Mouse (Mus musculus): ENCODE results near the gene Utp14a. TPM values are rescaled to one million over a fixed set of nuclear protein-coding genes. Genes with fewer than 3 reads are reported as not detected.
A peak's percentile ranks its signal among the peaks of the same experiment; 100 is the strongest.
"Not testable (repeated sequence)": the region's sequence is repeated elsewhere in the genome, so short reads cannot be mapped to it uniquely, and the experiment has no call there.

Utp14a gene
- 18.4 and 22.9 TPM in 2 replicates for polyA plus RNA-seq (2016; fragmentation: Nextera tagmentation; extraction: Ambion mirVana)

DNA sequence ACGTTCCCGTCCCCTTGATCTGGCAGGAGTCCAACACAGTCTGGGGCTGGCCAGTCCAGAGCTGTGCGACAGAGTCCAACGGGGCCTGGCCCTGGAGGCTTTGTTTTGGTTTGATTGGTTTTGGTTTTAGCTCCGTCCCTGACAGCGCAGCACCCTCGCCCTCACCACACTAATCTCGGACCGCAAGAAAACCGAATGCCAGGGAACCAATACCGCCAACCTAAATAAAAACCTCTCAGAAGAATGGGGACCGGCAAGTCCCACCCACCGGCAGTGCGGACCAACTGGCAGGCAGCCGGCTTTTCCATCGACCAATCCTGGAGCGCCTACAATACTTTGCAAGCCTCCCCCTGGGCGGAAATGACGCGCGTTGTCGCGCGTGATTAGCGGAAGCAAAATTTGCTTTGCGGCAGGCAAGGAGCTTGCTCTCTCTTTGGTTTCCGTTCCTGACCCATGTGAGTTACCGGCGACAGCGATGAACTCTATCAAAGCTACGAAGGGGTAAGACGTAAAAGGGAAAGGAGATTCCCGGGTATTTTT lies at the start of gene Utp14a:
Utp14a (plus strand) TSS at position 395 of the 540 bp plus-strand sequence.
- Histone ChIP-seq H3K4me3 (peak within 1 kb of the TSS; percentile 49), H3K9ac (replicated peaks) (peak within 1 kb of the TSS; percentile 54), H3K4me2 (replicated peaks) (peak within 1 kb of the TSS; percentile 55), H3K9me3 (no peaks in the 10 kb centered on the region), H3K36me3 (0 out of 2 replicates have a peak, but pooled peaks cover 4% of the 10 kb centered on the region), H3K4me1 (no peaks in the 10 kb centered on the region), H3K27me3 (no peaks in the 10 kb centered on the region), H3K27ac (replicated peaks) (peak within 1 kb of the TSS; percentile 77)
- ATAC-seq (ENCODE audit: low FRiP score, low read depth) = peak; percentile 100
- 13% methylated on average over 33 of the region's 33 CpGs for WGBS

DNA sequence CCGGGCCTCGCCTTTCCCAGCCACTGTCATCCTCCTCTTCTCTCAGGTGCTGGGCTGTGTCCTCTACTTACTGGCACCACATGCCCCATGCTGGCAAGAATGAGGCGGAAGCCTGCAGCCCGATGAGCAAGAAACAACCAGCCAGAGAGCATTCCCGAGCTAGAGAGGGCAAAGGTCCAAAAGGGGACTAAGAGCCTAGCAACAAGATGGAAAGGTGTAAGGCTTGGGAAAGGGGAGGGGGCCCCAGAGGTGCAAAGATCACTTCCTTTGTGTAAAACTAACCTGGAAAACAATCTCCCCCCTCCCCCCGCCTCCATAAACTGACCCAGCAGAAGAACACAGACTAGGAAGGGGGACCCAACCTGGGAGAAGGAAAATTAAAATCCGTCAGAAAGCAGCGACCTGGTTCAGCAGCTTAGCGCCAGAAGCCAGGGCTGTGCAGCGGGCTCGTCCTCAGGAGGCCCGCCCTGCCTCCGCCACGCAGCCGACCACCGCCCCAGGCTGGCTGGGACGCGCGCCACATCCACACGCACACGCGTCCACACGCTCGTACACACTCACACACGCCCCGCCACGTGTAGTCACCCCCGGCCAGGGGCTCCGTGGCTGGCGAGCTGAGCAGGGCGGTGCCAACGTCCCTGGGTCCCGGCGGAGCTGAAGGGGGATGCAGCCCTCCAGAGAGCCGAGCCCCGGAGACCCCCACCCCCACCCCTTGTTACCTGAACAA lies 48.7 kb upstream of the Utp14a start:
- Histone ChIP-seq H3K9ac (replicated peaks) (peak overlapping the region; percentile 62), H3K9me3 (no peaks in the 10 kb centered on the region), H3K4me1 (0 out of 2 replicates have a peak, but pooled peaks cover 4% of the 10 kb centered on the region), H3K27me3 (no peaks in the 10 kb centered on the region), H3K4me2 (replicated peaks) (peak overlapping the region; percentile 54), H3K27ac (replicated peaks) (peak overlapping the region; percentile 25; the same call in 1 of the 2 replicates), H3K36me3 (no peaks in the 10 kb centered on the region), H3K4me3 (peak overlapping the region; percentile 66)
- 21% methylated on average over 36 of the region's 36 CpGs for WGBS
- peak; percentile 87 for ATAC-seq (ENCODE audit: low FRiP score, low read depth)

DNA sequence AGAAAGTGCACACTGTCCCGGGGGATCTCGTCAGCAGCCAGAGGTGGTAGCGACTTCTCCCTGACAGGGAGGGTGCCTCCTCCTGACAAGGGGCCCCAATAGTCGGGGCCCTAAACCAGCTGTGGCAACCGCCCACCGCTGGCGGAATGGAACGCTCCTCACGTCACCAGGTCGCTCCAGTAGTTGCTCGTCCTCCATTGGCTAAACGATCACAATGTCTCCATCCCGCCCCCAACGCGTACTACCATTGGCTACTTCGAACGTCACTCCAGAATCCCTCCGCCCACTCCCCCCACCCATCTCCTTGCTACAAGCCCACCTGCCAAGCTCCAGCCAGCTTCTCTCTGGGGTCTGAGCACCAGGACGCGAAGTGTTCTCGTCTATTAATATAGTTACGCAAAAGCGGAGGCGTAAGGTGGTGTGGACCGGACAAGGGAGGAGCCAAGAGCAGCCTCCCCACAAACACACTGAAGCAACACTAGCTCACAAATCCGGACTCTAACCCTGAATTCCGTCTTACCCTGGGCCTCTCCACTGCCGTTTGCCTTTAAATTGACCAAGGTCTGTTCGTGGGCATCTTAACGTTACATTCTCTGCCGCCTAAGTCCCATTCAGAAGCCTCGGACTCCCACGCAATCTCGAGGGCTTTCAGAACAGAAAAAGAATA lies 48.0 kb upstream of the Utp14a start, which contains the start of gene Zdhhc9:
Zdhhc9 (minus strand) TSS at position 360 of the 667 bp plus-strand sequence.
- peak within 1 kb of the TSS; percentile 62 for H3K9ac ChIP-seq (replicated peaks)
- no peaks in the 10 kb centered on the region for H3K9me3 ChIP-seq
- no peaks in the 10 kb centered on the region for H3K27me3 ChIP-seq
- WGBS = 20% methylated on average over 34 of the region's 34 CpGs
- H3K36me3 ChIP-seq = no peaks in the 10 kb centered on the region
- H3K4me3 ChIP-seq = peak within 1 kb of the TSS; percentile 66
- H3K4me1 ChIP-seq = 0 out of 2 replicates have a peak, but pooled peaks cover 4% of the 10 kb centered on the region
- H3K27ac ChIP-seq (replicated peaks) = peak within 1 kb of the TSS; percentile 42
- ATAC-seq (ENCODE audit: low FRiP score, low read depth) = peak; percentile 98
- H3K4me2 ChIP-seq (replicated peaks) = peak within 1 kb of the TSS; percentile 54

DNA sequence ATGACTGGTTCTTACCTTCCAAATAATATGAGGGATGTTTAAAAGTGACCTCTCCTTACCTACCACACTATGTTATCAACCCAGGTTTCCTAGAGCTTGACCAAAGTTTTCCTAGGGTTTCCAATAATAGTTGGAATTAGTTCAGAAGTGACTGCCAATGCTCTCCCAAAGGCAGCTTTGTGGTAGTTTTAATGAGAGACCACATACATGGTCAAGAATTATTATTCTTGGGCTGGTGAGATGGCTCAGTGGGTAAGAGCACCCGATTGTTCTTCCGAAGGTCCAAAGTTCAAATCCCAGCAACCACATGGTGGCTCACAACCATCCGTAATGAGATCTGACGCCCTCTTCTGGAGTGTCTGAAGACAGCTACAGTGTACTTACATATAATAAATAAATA lies 46.9 kb upstream of the Utp14a start:
- H3K4me2 ChIP-seq (replicated peaks); H3K36me3 ChIP-seq; H3K9me3 ChIP-seq; H3K4me3 ChIP-seq; H3K9ac ChIP-seq (replicated peaks); ATAC-seq (ENCODE audit: low FRiP score, low read depth); H3K27me3 ChIP-seq; H3K27ac ChIP-seq (replicated peaks); H3K4me1 ChIP-seq: not testable (repeated sequence)
- 78% methylated on average over 4 of the region's 4 CpGs for WGBS

DNA sequence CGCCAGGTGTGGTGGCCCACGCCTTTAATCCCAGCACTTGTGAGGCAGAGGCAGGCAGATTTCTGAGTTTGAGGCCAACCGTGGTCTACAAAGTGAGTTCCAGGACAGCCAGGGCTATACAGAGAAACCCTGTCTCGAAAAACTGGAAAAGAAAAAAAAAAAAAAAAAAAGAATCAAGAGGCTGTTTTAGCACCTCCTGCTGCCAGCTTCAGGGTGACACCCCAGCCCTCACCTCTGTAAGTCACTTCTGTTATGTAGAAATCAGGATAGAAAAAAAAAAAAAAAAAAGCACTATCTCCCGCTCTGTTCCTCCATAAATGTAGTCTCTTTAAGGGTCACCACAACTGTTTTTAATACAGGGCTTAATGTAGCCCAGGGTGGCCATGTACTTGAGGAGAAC lies 37.2 kb upstream of the Utp14a start:
- Histone ChIP-seq H3K36me3 (no peaks in the 10 kb centered on the region), H3K9ac (replicated peaks) (no peak overlapping the region), H3K9me3 (no peaks in the 10 kb centered on the region), H3K4me2 (replicated peaks) (no peak overlapping the region), H3K27me3 (no peaks in the 10 kb centered on the region), H3K4me3 (no peak overlapping the region), H3K4me1 (no peaks in the 10 kb centered on the region), H3K27ac (replicated peaks) (no peak overlapping the region)
- WGBS = 89% methylated on average over 5 of the region's 5 CpGs
- no peak for ATAC-seq (ENCODE audit: low FRiP score, low read depth)

DNA sequence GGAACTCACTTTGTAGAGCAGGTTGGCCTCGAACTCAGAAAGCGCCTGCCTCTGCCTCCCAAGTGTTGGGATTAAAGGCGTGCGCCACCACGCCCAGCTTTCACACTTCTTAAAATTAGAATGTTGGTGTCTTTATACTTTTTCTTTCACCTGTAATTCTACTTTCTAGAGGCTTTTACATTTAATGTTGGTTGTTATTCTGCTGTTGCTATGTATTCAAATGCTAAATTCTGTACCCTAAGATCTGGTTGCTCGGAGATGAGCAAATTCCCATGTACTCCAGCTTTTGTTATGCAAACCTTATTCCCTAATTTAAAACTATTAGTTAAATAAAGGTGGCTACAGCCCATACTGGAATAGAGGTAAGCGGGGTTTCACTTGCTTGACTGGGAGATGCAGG lies 34.0 kb upstream of the Utp14a start:
- ATAC-seq (ENCODE audit: low FRiP score, low read depth) = no peak
- Histone ChIP-seq H3K27ac (replicated peaks) (no peak overlapping the region), H3K27me3 (no peaks in the 10 kb centered on the region), H3K4me2 (replicated peaks) (no peak overlapping the region), H3K4me3 (no peak overlapping the region), H3K4me1 (no peaks in the 10 kb centered on the region), H3K9ac (replicated peaks) (no peak overlapping the region), H3K9me3 (no peaks in the 10 kb centered on the region), H3K36me3 (no peaks in the 10 kb centered on the region)
- WGBS = 77% methylated on average over 7 of the region's 7 CpGs

DNA sequence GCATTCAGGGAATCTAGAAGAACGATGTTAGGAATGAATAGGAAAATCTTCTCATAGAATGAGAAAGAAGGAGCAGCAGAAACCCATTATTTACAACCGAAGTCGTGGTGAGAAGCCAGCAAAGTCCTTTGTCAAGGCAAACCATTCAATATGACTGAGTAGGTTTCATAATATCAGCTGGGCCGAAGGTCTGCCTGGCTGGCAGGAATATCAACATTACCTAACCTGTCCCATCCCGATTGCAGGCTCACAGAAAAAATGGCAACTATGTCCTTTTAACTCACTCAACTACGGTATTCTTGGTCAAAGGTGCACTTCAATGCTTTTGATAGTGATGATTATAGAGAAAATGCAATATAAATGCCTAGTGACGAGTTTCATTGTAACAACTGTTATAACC lies 30.4 kb upstream of the Utp14a start:
- no peak overlapping the region for H3K9ac ChIP-seq (replicated peaks)
- H3K4me3 ChIP-seq = no peak overlapping the region
- no peaks in the 10 kb centered on the region for H3K27me3 ChIP-seq
- 83% methylated on average over 7 of the region's 7 CpGs for WGBS
- no peaks in the 10 kb centered on the region for H3K36me3 ChIP-seq
- no peak overlapping the region for H3K4me2 ChIP-seq (replicated peaks)
- H3K9me3 ChIP-seq = no peaks in the 10 kb centered on the region
- H3K27ac ChIP-seq (replicated peaks) = no peak overlapping the region
- no peaks in the 10 kb centered on the region for H3K4me1 ChIP-seq
- ATAC-seq (ENCODE audit: low FRiP score, low read depth) = no peak

DNA sequence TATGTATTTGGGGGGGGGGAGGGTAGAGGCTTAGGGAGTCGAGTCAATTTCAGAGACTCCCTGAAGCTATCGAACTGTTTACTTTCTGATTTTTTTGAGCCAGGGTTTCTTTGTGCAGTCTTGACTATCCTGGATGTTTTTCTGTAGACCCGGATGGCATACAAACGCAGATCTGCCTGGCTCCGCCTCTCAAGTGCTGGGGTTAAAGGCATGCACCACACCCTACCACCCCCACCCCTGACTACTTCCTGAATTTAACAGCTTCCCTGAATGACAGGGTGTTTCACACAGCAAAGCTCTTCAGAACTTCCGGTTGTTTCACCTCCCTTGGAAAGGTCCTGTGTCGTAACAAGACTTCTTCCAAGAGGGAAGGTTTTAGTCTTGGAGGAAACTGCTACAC lies 22.2 kb upstream of the Utp14a start:
- Histone ChIP-seq H3K27me3 (no peaks in the 10 kb centered on the region), H3K9me3 (no peaks in the 10 kb centered on the region), H3K9ac (replicated peaks) (no peak overlapping the region), H3K4me3 (no peak overlapping the region), H3K36me3 (no peaks in the 10 kb centered on the region), H3K27ac (replicated peaks) (no peak overlapping the region), H3K4me2 (replicated peaks) (no peak overlapping the region), H3K4me1 (no peaks in the 10 kb centered on the region)
- WGBS = 76% methylated on average over 7 of the region's 7 CpGs
- no peak for ATAC-seq (ENCODE audit: low FRiP score, low read depth)

DNA sequence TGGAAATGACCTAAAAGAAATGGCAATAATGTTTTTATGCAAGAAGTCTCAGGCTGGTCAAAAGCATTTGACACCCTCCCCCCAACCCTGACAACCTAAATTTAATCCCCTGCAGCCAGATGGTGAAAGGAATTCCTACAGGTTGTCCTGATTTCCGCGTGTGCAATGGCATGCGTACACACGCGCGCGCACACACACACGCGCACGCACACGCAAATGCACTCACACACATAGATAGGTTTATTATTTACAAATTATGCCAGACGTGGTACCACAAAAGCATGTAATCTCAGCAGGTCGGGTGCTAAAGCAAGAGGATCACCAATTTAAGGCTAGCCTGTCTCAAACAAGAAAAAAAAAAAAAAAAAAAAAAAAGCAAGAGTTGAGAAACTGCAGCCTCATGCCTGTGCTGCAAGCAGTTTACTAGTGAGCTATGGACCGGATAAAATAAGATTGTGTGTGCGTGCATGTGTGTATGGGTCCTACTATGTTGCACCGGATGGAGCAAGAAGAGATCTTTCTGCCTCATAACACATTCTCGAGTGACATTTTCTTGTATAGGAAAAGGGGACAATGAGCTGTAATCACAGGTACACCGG lies 733 bp upstream of the Utp14a start:
- 24% methylated on average over 18 of the region's 18 CpGs for WGBS
- peak overlapping the region; percentile 55 for H3K4me2 ChIP-seq (replicated peaks)
- H3K36me3 ChIP-seq = no peaks in the 10 kb centered on the region
- H3K27me3 ChIP-seq = no peaks in the 10 kb centered on the region
- H3K27ac ChIP-seq (replicated peaks) = peak overlapping the region; percentile 77
- H3K9ac ChIP-seq (replicated peaks) = peak overlapping the region; percentile 43; the same call in 1 of the 2 replicates
- peak overlapping the region; percentile 49 for H3K4me3 ChIP-seq
- peak; percentile 55 for ATAC-seq (ENCODE audit: low FRiP score, low read depth)
- H3K9me3 ChIP-seq = no peaks in the 10 kb centered on the region
- H3K4me1 ChIP-seq = no peaks in the 10 kb centered on the region

DNA sequence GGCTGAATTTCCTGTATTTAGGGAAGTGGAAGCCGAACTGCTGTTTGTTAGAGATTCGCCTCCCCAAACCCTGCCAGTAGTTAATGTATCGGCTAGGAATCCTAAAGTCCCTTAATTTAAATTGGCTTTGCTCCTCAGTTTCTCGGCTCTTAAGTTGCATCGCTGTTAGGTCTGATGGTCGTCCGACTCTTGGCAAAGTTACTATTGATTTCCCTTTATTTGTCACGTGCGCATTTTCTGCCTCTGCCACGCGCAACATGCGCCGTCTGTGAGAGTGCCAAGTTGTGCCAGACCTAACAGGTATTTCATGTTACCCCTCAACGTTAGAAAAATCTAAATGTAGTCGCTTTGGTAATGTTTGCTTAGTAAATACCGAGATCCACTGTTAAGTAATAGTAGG lies 349 bp downstream of the Utp14a start:
- Histone ChIP-seq H3K4me1 (no peaks in the 10 kb centered on the region), H3K27ac (replicated peaks) (no peak overlapping the region), H3K9ac (replicated peaks) (peak overlapping the region; percentile 54), H3K27me3 (no peaks in the 10 kb centered on the region), H3K4me2 (replicated peaks) (peak overlapping the region; percentile 54), H3K36me3 (0 out of 2 replicates have a peak, but pooled peaks cover 4% of the 10 kb centered on the region), H3K4me3 (peak overlapping the region; percentile 49), H3K9me3 (no peaks in the 10 kb centered on the region)
- WGBS = 19% methylated on average over 16 of the region's 16 CpGs
- no peak for ATAC-seq (ENCODE audit: low FRiP score, low read depth)

DNA sequence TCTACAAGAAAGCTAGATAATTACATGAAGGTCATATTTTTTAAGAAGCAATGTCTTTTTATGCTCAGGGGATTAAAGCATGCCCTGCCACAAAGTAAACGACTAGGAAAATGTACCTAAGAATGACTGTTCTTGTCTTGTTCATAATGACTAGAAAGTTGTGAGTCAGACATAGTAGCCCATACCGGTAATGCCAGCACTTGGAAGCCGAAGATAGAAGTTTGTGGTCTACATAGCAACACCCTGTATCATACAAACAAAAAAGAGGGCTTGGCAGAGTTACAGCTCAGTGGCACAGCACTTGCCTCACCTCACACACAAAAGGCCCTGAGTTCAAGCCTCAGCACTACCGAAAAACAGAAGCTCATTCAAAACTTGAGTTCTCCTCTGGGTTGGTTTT lies 15.0 kb downstream of the Utp14a start:
- Histone ChIP-seq H3K4me2 (replicated peaks) (no peak overlapping the region), H3K4me3 (no peak overlapping the region), H3K9me3 (no peaks in the 10 kb centered on the region), H3K4me1 (no peaks in the 10 kb centered on the region), H3K27me3 (no peaks in the 10 kb centered on the region), H3K9ac (replicated peaks) (no peak overlapping the region), H3K27ac (replicated peaks) (no peak overlapping the region), H3K36me3 (peaks cover 12% of the 10 kb centered on the region; the same call in 1 of the 2 replicates)
- ATAC-seq (ENCODE audit: low FRiP score, low read depth) = no peak
- 88% methylated on average over 4 of the region's 4 CpGs for WGBS

DNA sequence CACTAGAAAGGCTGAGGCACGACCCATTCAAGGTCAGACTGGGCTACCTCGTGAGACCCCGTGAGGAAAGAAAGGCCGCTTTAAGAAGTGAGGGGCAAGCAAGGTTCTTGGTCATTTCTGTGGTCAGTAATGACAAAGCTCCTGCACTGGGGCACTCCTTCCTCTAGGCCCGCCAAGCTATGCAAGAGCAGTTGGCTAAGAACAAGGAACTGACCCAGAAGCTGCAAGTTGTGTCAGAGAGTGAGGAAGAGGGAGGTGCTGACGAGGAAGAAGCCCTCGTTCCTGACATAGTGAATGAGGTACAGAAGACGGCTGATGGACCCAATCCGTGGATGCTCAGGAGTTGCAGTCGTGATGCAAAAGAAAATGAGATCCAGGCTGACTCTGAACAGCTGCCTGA lies 18.0 kb downstream of the Utp14a start:
- Histone ChIP-seq H3K9ac (replicated peaks) (no peak overlapping the region), H3K4me1 (no peaks in the 10 kb centered on the region), H3K4me2 (replicated peaks) (no peak overlapping the region), H3K9me3 (no peaks in the 10 kb centered on the region), H3K36me3 (peaks cover 10% of the 10 kb centered on the region; the same call in 1 of the 2 replicates), H3K27ac (replicated peaks) (no peak overlapping the region), H3K27me3 (no peaks in the 10 kb centered on the region), H3K4me3 (no peak overlapping the region)
- 88% methylated on average over 10 of the region's 10 CpGs for WGBS
- no peak for ATAC-seq (ENCODE audit: low FRiP score, low read depth)

All from midbrain, embryonic 12.5 days (tissue).